ENCODE assay signal across 16 mouse cellular contexts in the genomic region with DNA sequence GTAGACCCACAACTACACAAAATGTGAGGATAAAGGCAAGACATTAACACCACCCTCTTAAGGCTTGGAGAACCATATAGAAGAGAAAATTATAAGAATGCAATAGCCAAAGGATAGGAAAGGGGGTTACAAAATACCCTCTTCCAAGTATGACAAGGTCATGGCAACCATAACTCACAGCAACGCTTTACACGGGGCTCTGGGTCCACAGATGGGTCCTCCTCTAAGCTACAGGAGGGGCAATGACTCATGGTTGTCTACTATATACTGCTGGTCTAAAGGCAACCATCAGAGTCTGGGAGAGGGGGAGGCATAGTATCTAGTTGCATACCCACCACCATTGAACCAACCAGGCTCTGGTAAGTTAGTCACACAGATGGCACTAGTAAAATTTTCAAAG.
"Had no signal": no experiment of that assay in that cellular context is flagged by ENCODE, and none has a peak within 500 bp of the region (broad histone marks: within the 10 kb centered on the region; RNA-seq: fewer than 3 reads in every experiment).

No protein-coding gene starts in this region.

- H3K4me1 ChIP-seq: lung, embryonic 15.5 days; midbrain, embryonic 13.5 days; midbrain, embryonic 15.5 days; neural tube, embryonic 12.5 days; stomach, embryonic 15.5 days had no signal

- DNase-seq: lung, adult 2 months; lung, postnatal 14 days; right cerebral cortex, postnatal 14 days; thymus, adult 2 months; thymus, postnatal 25 days; thymus, postnatal 4 days had no signal

- H3K27me3 ChIP-seq: lung, embryonic 15.5 days; megakaryocyte, embryonic 14.5 days; midbrain, embryonic 13.5 days; midbrain, embryonic 15.5 days; neural tube, embryonic 12.5 days; stomach, embryonic 15.5 days had no signal

- ATAC-seq: lung, postnatal 0 days; midbrain, embryonic 13.5 days; midbrain, embryonic 15.5 days had no signal

- H3K9ac ChIP-seq: lung, embryonic 15.5 days; midbrain, embryonic 13.5 days; midbrain, embryonic 15.5 days; neural tube, embryonic 12.5 days; stomach, embryonic 15.5 days had no signal

- H3K4me3 ChIP-seq: lung, embryonic 15.5 days; megakaryocyte, embryonic 14.5 days; midbrain, embryonic 13.5 days; midbrain, embryonic 15.5 days; neural tube, embryonic 12.5 days; stomach, embryonic 15.5 days had no signal

- H3K9me3 ChIP-seq: lung, embryonic 15.5 days; megakaryocyte, embryonic 14.5 days; midbrain, embryonic 13.5 days; midbrain, embryonic 15.5 days; neural tube, embryonic 12.5 days; stomach, embryonic 15.5 days had no signal

- H3K4me2 ChIP-seq: lung, embryonic 15.5 days; midbrain, embryonic 11.5 days; midbrain, embryonic 13.5 days; midbrain, embryonic 15.5 days; neural tube, embryonic 12.5 days; stomach, embryonic 15.5 days had no signal

- H3K27ac ChIP-seq: lung, embryonic 15.5 days; macrophage; midbrain, embryonic 13.5 days; midbrain, embryonic 15.5 days; neural tube, embryonic 12.5 days; stomach, embryonic 15.5 days; stomach, postnatal 0 days had no signal
